Mouse (Mus musculus) lung, postnatal 4 days (tissue): Measurements from ENCODE around the gene Ap1m2.
"Not testable (repeated sequence)": the region's sequence is repeated elsewhere in the genome, so short reads cannot be mapped to it uniquely, and the experiment has no call there.

Experiments used
- DNase-seq, 2 experiments: peaks; one replicate each; pipeline ENCODE4 v3.0.0; 2021

The Ap1m2 gene

GRCm38 (mm10) chr9:21324269-21324668 is 12.1 kb upstream of the Ap1m2 start:
- peak; percentile 58 to 80 for DNase-seq

DNA sequence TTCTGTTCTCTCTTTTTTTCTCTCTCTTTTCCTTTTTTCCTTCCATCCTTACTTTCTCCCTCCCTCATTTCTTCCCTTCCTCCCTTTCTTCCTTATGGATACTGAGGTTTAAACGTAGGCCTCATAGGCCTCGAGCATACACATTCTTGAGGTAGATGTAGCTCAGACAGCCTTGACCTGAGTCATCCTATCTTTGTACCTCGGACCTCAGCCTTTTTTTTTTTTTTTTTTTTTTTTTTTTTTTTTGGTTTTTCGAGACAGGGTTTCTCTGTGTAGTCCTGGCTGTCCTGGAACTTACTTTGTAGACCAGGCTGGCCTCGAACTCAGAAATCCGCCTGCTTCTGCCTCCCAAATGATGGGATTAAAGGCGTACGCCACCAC is 10.8 kb upstream of the Ap1m2 start:
- DNase-seq, result not testable (repeated sequence)

DNA sequence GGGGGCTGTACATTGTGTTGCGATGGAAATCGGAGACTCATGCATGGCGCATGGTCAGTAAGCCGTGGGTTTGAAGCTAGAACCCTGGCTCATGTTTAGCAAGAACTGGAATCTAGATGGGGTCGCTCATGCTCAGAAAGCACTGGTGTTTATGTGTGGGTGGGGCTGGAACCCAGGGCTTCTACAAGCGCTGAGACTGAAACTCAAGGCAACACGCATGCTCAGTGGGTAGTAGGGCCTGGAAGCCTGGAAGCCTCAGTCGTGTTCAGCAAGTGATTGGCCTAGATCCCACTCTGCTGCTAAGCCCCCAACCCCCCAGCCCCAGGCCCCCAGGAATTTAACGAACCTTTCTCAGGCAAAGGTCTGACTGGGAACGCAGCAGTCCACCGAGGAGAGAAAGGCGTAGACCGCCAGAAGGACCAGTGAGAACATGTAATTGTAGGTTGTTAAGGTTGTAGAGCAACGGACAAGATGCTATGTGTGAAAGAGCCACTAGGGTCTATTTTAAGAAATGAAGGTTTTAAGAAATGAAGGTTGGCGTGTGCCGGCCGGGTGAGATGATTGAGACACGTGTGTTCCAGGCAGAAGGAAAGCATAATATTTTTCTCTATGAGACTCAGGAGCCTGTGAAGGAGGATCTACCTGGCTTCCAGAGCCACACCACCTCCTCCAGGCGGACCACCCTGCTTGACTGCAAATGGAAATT is 10.2 kb upstream of the Ap1m2 start:
- no peak for DNase-seq

DNA sequence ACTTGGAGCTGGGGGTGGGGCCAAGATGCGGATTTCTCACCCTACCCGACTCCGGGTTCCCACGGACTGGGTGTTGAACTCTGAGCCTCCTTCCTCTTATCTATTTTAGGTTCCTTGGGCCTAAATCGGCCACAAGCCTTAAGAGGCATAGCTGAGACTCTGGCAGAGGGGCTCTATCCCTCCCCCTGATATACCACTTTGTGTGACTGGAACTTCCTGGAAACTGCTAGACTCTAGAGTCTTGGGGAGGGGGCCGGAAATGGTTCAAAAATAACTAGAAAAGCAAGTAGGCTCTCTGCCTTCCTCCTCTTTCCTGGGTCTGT is 9.3 kb upstream of the Ap1m2 start:
- DNase-seq, result peak; percentile 64 to 67

DNA sequence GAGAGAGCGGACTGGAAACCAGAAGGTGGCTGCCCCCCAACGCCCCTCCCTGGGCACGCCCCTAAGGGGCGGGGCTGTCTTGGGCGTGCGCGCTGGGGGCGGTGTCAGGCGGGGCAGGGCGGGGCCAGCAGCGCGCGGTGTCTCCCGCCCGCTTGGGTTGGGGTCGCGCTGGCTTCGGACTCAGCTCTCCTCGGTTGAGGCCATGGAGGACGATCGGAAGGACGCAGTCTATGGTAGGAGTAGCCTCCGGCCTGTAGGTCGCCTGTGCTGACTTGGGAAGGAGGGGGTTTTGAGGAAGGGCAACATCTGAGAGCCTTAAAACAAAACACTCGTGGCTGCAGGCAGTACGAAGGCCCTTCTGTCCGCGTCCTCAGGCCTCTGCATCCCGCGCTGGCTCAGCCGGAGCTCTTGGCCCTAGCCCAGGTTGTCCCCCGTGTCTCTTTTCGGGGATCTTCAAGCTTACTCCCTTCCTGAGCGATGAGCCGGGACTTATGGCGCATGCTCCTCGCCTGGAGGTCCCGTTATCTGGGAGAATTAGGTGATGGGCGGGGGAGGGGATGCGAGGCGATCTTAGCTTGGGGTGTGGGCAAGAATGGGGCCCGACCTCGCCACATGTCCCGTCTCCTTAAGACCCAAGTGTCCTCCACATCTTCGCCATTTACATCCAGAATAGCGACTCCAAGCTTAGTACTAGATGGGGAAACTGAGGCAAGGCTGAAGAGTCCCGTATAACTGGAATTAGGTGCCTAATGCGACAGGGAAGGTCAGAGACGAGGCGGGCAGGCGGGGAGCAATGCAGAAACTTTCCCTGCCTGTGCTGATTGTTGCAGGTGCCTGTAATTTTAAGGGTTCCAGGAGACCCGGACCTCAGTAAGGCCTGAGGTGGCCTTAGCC is 8.7 kb upstream of the Ap1m2 start, which contains the start of gene Slc44a2:
Gene Slc44a2, plus strand, starts transcription at position 80 of the 894 bp plus-strand sequence.
- DNase-seq, result peak; percentile 92 to 93

GRCm38 (mm10) chr9:21320280-21320618 is 8.1 kb upstream of the Ap1m2 start:
- DNase-seq, result no peak

- no peak for DNase-seq
Observed at GRCm38 (mm10) chr9:21319503-21319902, 7.4 kb upstream of the Ap1m2 start.

GRCm38 (mm10) chr9:21318792-21319191 is 6.7 kb upstream of the Ap1m2 start:
- DNase-seq, result no peak

- DNase-seq, result peak in 1 of 2 experiments; percentile 21
Observed at GRCm38 (mm10) chr9:21316696-21317095, 4.6 kb upstream of the Ap1m2 start.

DNA sequence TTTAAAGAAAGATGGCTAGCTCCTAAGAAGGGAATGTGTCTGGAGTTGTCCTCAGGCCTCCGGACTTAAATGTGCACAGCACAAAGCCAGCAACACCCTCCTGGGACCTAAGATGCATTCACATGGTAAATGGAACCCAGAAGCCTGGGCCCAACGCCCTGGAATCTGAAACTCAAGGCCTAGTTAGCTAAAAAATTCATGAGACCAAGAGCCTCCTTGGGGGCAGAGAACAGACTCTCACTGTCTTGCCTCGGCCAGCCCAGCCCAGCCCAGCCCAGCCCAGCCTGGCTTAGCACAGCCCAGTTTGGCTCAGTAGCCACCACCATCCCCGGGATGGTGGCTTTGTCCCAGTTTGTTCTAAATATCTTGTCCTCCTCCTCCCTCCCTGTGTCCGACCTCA is 3.3 kb upstream of the Ap1m2 start:
- DNase-seq, result no peak

GRCm38 (mm10) chr9:21314367-21315140 is 2.4 kb upstream of the Ap1m2 start:
- DNase-seq, result no peak

GRCm38 (mm10) chr9:21313394-21313793 is 1.3 kb upstream of the Ap1m2 start:
- DNase-seq, result peak; percentile 89 to 93

GRCm38 (mm10) chr9:21311695-21312094 is 442 bp downstream of the Ap1m2 start:
- DNase-seq, result no peak

- no peak for DNase-seq
Observed at GRCm38 (mm10) chr9:21309150-21309741, 2.9 kb downstream of the Ap1m2 start.

DNA sequence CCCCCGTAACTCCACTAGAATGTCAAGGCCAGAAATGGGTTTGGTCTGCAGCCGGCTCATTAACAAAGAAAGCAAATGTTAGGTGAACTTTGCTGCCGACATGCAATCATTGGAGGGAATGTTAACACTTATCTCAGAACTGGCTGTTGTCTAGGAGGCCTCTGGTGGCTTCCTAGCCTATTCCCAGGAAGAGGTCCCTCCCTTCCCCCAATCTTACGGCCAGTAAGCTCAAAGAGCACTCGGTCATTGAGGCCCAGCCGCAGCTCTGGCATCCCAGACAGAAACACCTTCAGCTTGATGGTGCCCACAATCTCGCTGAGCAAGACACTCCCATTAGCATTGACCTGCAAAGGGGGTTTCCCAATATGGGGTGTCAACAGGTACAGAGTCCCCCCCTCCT is 7.1 kb downstream of the Ap1m2 start:
- no peak for DNase-seq

DNA sequence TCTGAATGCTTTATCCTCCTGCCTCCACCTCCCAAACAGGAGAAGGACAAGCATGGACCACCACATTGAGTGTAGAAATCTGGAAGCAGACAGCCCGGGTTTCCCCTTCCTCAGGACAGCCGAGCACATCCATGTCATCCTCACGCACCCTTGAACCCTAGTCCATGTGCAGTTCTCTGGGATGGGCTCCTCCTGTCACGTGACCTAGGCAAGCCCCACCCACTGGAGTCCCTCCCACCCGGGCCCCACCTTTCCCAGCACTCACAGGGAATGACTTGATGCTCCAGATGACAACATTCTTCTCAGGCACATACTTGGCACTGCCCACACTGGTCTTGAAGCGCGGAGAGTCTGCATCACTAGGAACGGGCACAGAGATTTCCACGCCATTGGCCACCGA is 13.1 kb downstream of the Ap1m2 start:
- no peak for DNase-seq

DNA sequence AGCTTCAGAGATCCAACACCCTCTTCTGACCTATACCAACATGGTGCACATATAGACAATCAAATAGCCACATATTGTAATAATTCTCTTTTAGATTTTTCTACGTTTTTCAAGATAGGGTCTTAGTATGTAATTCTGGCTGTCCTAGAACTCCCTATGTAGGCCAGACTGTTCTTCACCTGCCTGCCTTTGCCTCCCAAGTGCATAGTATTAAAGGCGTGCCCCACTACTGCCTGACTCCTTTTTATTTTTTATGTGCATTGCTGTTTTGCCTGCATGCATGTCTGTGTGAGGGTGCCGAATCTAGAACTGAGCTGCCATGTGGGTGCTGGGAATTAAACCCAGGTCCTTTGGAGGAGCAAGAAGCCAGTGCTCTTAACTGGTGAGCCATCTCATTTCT is 19.9 kb downstream of the Ap1m2 start:
- no peak for DNase-seq

DNA sequence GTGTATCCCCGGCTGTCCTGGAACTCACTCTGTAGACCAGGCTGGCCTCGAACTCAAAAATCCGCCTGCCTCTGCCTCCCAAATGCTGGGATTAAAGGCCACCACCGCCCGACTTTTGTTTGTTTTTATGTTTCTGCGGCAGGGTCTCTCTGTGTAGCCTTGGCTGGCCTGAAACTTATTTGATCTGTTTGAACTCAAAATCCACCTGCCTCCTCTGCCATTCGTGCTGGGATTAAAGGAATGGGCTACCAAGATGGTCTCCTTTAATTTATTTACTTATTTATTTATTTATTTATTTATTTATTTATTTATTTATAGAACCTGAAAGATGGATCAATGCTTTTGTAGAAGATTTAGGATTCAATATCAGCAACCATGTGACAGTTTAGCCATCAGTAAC is 20.3 kb downstream of the Ap1m2 start:
- DNase-seq, result peak in 1 of 2 experiments; percentile 11

GRCm38 (mm10) chr9:21291022-21291787 is 20.9 kb downstream of the Ap1m2 start, which contains the start of gene Cdkn2d:
Gene Cdkn2d (minus strand): TSS chr9:21291407.
- DNase-seq, result peak; percentile 100

DNA sequence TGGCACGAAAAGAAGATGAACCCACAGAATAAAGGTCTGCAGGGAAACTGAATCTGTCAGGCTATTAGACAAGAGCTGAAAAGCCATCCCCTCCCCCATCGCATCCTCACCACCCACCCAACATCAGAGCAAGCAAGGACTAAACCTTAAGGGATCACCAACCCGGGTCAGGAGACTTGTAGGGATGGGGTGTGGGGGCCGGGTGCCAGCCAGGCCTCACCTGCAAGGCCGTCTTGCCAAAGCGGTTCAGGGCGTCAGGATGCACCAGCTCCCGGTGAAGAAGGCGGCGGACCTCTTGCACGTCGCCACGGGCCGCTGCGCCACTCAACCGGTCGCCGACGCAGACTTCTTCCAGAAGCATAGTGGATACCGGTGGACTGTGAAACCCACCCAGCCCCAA is 21.5 kb downstream of the Ap1m2 start:
- no peak for DNase-seq

- DNase-seq, result no peak
Observed at GRCm38 (mm10) chr9:21289337-21289671, 22.8 kb downstream of the Ap1m2 start.
